Mouse (Mus musculus) embryonic facial prominence, embryonic 10.5 days (tissue): ENCODE data around the gene Spata25. TPM values are rescaled to one million over a fixed set of nuclear protein-coding genes. Genes with fewer than 3 reads are reported as not detected.
"Not testable (repeated sequence)": the region's sequence is repeated elsewhere in the genome, so short reads cannot be mapped to it uniquely, and the experiment has no call there.

Source experiments
- DNase-seq: peaks from one replicate; pipeline ENCODE4 v3.0.0-alpha.2; 2017; ENCODE audit warnings: low spot score
- H3K27ac ChIP-seq: fragments of 300-500 bp; sonication (generic); replicated peaks from 2 replicates; pipeline ENCODE4 v1.5.1; 2016; ENCODE audit warnings: mild to moderate bottlenecking
- H3K27me3 ChIP-seq: fragments of 300-500 bp; sonication (generic); replicated peaks from 2 replicates; pipeline ENCODE4 v1.6.1; 2016; ENCODE audit warnings: low read depth, mild to moderate bottlenecking; ENCODE audit not compliant: poor library complexity, severe bottlenecking
- H3K36me3 ChIP-seq: fragments of 300-500 bp; sonication (generic); replicated peaks from 2 replicates; pipeline ENCODE4 v1.6.1; 2016; ENCODE audit warnings: mild to moderate bottlenecking, moderate library complexity
- H3K4me1 ChIP-seq: fragments of 300-500 bp; sonication (generic); 2 replicates; pipeline ENCODE4 v1.6.1; 2016
- H3K4me3 ChIP-seq: fragments of 300-500 bp; sonication (generic); 2 replicates; pipeline ENCODE4 v1.5.1; 2016; ENCODE audit warnings: mild to moderate bottlenecking, moderate library complexity
- H3K9me3 ChIP-seq: fragments of 300-500 bp; sonication (generic); 2 replicates; pipeline ENCODE4 v1.6.1; 2016; ENCODE audit warnings: mild to moderate bottlenecking
- WGBS: fragments of 180-500 bp; shearing (Covaris S2); methylation state at CpG from one replicate; pipeline ENCODE4 v1.1.7; 2016; 5-methylcytosine and 5-hydroxymethylcytosine counted together
- polyA plus RNA-seq: library from polyadenylated mRNA; unstranded; fragments of >200 nt; fragmentation: Nextera tagmentation; extraction: Ambion mirVana; gene quantifications from 2 replicates; pipeline ENCODE4 v1.2.1, GENCODE M21; 2016

Spata25 gene
- polyA plus RNA-seq, 1 experiment from 2014 or later, result not detected

GRCm38 (mm10) chr2:164817206-164817605 is 11.1 kb downstream of the Spata25 start:
- H3K4me1 ChIP-seq, result peaks cover 14% of the 10 kb centered on the region
- no peak overlapping the region for H3K4me3 ChIP-seq
- H3K27ac ChIP-seq, result no peak overlapping the region
- H3K9me3 ChIP-seq, result no peaks in the 10 kb centered on the region
- H3K36me3 ChIP-seq, result peaks cover 26% of the 10 kb centered on the region
- DNase-seq, result no peak
- no peaks in the 10 kb centered on the region for H3K27me3 ChIP-seq
- WGBS, result 88% methylated on average over 6 of the region's 6 CpGs

- Histone ChIP-seq H3K4me1 (peaks cover 12% of the 10 kb centered on the region), H3K27me3 (no peaks in the 10 kb centered on the region), H3K9me3 (no peaks in the 10 kb centered on the region), H3K36me3 (peaks cover 16% of the 10 kb centered on the region), H3K27ac (no peak overlapping the region), H3K4me3 (no peak overlapping the region)
- WGBS, result 90% methylated on average over 8 of the region's 8 CpGs
- no peak for DNase-seq
Measured at GRCm38 (mm10) chr2:164815821-164816220, 12.5 kb downstream of the Spata25 start.

GRCm38 (mm10) chr2:164815348-164815747 is 13.0 kb downstream of the Spata25 start:
- no peak overlapping the region for H3K4me3 ChIP-seq
- peaks cover 12% of the 10 kb centered on the region for H3K36me3 ChIP-seq
- H3K9me3 ChIP-seq, result no peaks in the 10 kb centered on the region
- no peak for DNase-seq
- H3K4me1 ChIP-seq, result peaks cover 12% of the 10 kb centered on the region
- H3K27me3 ChIP-seq, result no peaks in the 10 kb centered on the region
- WGBS, result 87% methylated on average over 5 of the region's 5 CpGs
- H3K27ac ChIP-seq, result no peak overlapping the region

- H3K4me3 ChIP-seq, result no peak overlapping the region
- no peak for DNase-seq
- H3K4me1 ChIP-seq, result peaks cover 12% of the 10 kb centered on the region
- H3K36me3 ChIP-seq, result peaks cover 17% of the 10 kb centered on the region
- H3K9me3 ChIP-seq, result no peaks in the 10 kb centered on the region
- no peaks in the 10 kb centered on the region for H3K27me3 ChIP-seq
- 53% methylated on average over 2 of the region's 2 CpGs for WGBS
- H3K27ac ChIP-seq, result no peak overlapping the region
Measured at GRCm38 (mm10) chr2:164813557-164813956, 14.8 kb downstream of the Spata25 start.

GRCm38 (mm10) chr2:164806614-164807013 is 21.7 kb downstream of the Spata25 start:
- Histone ChIP-seq H3K36me3 (peaks cover 27% of the 10 kb centered on the region), H3K9me3 (no peaks in the 10 kb centered on the region), H3K27ac (no peak overlapping the region), H3K4me1 (peaks cover 24% of the 10 kb centered on the region), H3K27me3 (no peaks in the 10 kb centered on the region), H3K4me3 (no peak overlapping the region)
- WGBS, result 75% methylated on average over 7 of the region's 7 CpGs
- no peak for DNase-seq

GRCm38 (mm10) chr2:164805332-164805718 is 23.0 kb downstream of the Spata25 start:
- Histone ChIP-seq H3K4me1 (peaks cover 24% of the 10 kb centered on the region), H3K27me3 (no peaks in the 10 kb centered on the region), H3K9me3 (no peaks in the 10 kb centered on the region), H3K4me3 (peak overlapping the region; percentile 90), H3K36me3 (peaks cover 40% of the 10 kb centered on the region), H3K27ac (peak overlapping the region; percentile 93)
- 2% methylated on average over 21 of the region's 21 CpGs for WGBS
- DNase-seq, result no peak

GRCm38 (mm10) chr2:164804533-164805331 is 23.6 kb downstream of the Spata25 start, which contains the start of the genes Acot8 and Zswim3:
Gene Acot8 (minus strand): TSS chr2:164804882.
Gene Zswim3 (plus strand): TSS chr2:164805098.
- peaks cover 46% of the 10 kb centered on the region for H3K36me3 ChIP-seq
- peak; percentile 95 for DNase-seq
- WGBS, result under 1% methylated on average over 47 of the region's 47 CpGs
- no peaks in the 10 kb centered on the region for H3K27me3 ChIP-seq
- H3K4me3 ChIP-seq, result peak within 1 kb of the TSS; percentile 90
- peaks cover 24% of the 10 kb centered on the region for H3K4me1 ChIP-seq
- peak within 1 kb of the TSS; percentile 93 for H3K27ac ChIP-seq
- no peaks in the 10 kb centered on the region for H3K9me3 ChIP-seq

GRCm38 (mm10) chr2:164803921-164804313 is 24.4 kb downstream of the Spata25 start:
- DNase-seq, result no peak
- Histone ChIP-seq H3K27me3 (no peaks in the 10 kb centered on the region), H3K27ac (peak overlapping the region; percentile 93; the same call in 1 of the 2 replicates), H3K9me3 (no peaks in the 10 kb centered on the region), H3K4me3 (peak overlapping the region; percentile 90), H3K4me1 (peaks cover 24% of the 10 kb centered on the region), H3K36me3 (peaks cover 46% of the 10 kb centered on the region)
- WGBS, result 63% methylated on average over 1 of the region's 1 CpGs

GRCm38 (mm10) chr2:164803201-164803920 is 25.0 kb downstream of the Spata25 start:
- WGBS, result 91% methylated on average over 16 of the region's 16 CpGs
- Histone ChIP-seq H3K27me3 (no peaks in the 10 kb centered on the region), H3K27ac (no peak overlapping the region), H3K9me3 (no peaks in the 10 kb centered on the region), H3K4me1 (peaks cover 24% of the 10 kb centered on the region), H3K36me3 (peaks cover 46% of the 10 kb centered on the region), H3K4me3 (peak overlapping the region; percentile 90)
- no peak for DNase-seq

- H3K9me3 ChIP-seq, result no peaks in the 10 kb centered on the region
- peaks cover 73% of the 10 kb centered on the region for H3K36me3 ChIP-seq
- DNase-seq, result no peak
- WGBS, result 90% methylated on average over 13 of the region's 13 CpGs
- no peak overlapping the region for H3K27ac ChIP-seq
- peaks cover 13% of the 10 kb centered on the region for H3K4me1 ChIP-seq
- no peaks in the 10 kb centered on the region for H3K27me3 ChIP-seq
- H3K4me3 ChIP-seq, result no peak overlapping the region
Measured at GRCm38 (mm10) chr2:164800252-164801004, 27.9 kb downstream of the Spata25 start.

- not testable (repeated sequence) for H3K27ac ChIP-seq, H3K9me3 ChIP-seq, H3K4me1 ChIP-seq, H3K4me3 ChIP-seq, DNase-seq, H3K27me3 ChIP-seq
- H3K36me3 ChIP-seq, result peaks cover 84% of the 10 kb centered on the region
- WGBS, result 85% methylated on average over 6 of the region's 6 CpGs
Measured at GRCm38 (mm10) chr2:164798554-164798953, 29.8 kb downstream of the Spata25 start.

- H3K4me1 ChIP-seq, result no peaks in the 10 kb centered on the region
- H3K36me3 ChIP-seq, result peaks cover 90% of the 10 kb centered on the region
- no peaks in the 10 kb centered on the region for H3K27me3 ChIP-seq
- no peaks in the 10 kb centered on the region for H3K9me3 ChIP-seq
- H3K4me3 ChIP-seq, result no peak overlapping the region
- no peak for DNase-seq
- no peak overlapping the region for H3K27ac ChIP-seq
- WGBS, result 89% methylated on average over 4 of the region's 4 CpGs
Measured at GRCm38 (mm10) chr2:164795868-164796267, 32.5 kb downstream of the Spata25 start.
